Mouse (Mus musculus): ENCODE data around the gene Tmod1. TPM values are rescaled to one million over a fixed set of nuclear protein-coding genes. Genes with fewer than 3 reads are reported as not detected.

Gene Tmod1
- polyA plus RNA-seq, 1 experiment from 2014 or later, result 1.9 TPM

DNA sequence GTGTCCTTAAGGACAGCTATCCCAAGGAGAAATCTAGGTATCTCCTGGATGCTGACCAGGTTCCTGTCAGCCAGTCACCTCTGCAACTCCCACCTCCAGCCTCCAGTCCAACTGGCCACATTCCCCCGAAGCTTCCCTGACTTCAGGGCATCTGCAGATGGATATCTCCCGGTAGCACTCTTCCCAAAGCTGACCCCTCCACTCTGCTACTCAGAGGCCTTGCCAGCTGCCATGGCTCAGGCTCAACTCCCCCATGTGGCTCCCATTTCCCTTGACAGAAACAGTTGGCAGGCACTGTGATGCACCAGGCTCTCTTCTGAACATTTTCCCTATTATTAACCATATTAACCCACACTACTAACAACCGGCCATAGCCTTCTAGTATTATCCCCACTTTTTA is 72.6 kb downstream of the Tmod1 start:
- H3K4me2 ChIP-seq (replicated peaks), result no peak overlapping the region
- ATAC-seq (ENCODE audit: low FRiP score), result no peak
- peaks cover 35% of the 10 kb centered on the region for H3K36me3 ChIP-seq (replicated peaks; ENCODE audit: control insufficient read depth, insufficient read depth)
- no peak overlapping the region for H3K4me3 ChIP-seq (replicated peaks; ENCODE audit: low read length)
- no peak overlapping the region for H3K27ac ChIP-seq
- H3K9me3 ChIP-seq (ENCODE audit: control insufficient read depth, low read length), result no peaks in the 10 kb centered on the region
- H3K4me1 ChIP-seq (replicated peaks; ENCODE audit: control insufficient read depth, insufficient read depth, low read length), result no peaks in the 10 kb centered on the region
- H3K27me3 ChIP-seq (ENCODE audit: control insufficient read depth, insufficient read depth, low read length), result no peaks in the 10 kb centered on the region
- DNase-seq (ENCODE audit: low spot score), result no peak
- H3K9ac ChIP-seq, result no peak overlapping the region
- WGBS, result 78% methylated on average over 3 of the region's 3 CpGs

DNA sequence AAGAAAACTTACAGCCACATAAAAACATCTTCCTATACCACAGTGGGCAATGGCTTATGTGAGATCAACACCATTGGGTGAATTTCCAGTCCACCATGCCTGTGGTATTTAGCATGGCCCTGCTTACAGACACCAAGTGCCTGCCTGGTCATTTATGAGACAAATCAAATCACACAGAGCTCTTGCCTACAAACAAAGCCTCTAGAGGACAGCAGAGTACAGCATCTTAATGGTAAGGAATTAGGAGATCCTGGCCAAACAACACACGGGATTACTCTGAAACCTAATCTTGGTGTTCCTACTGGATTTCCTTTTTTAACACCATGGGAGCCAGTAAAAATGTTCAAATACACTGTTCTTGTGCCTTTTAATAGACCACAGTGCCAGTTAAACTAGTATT is 76.6 kb downstream of the Tmod1 start:
- DNase-seq (ENCODE audit: low spot score) (no peak), ATAC-seq (ENCODE audit: low FRiP score) (no peak)
- Histone ChIP-seq H3K4me2 (replicated peaks) (no peak overlapping the region), H3K4me3 (replicated peaks; ENCODE audit: low read length) (no peak overlapping the region), H3K36me3 (replicated peaks; ENCODE audit: control insufficient read depth, insufficient read depth) (peaks cover 75% of the 10 kb centered on the region), H3K9me3 (ENCODE audit: control insufficient read depth, low read length) (no peaks in the 10 kb centered on the region), H3K27ac (no peak overlapping the region), H3K4me1 (replicated peaks; ENCODE audit: control insufficient read depth, insufficient read depth, low read length) (no peaks in the 10 kb centered on the region), H3K27me3 (ENCODE audit: control insufficient read depth, insufficient read depth, low read length) (no peaks in the 10 kb centered on the region), H3K9ac (no peak overlapping the region)
- 87% methylated on average over 1 of the region's 1 CpGs for WGBS

DNA sequence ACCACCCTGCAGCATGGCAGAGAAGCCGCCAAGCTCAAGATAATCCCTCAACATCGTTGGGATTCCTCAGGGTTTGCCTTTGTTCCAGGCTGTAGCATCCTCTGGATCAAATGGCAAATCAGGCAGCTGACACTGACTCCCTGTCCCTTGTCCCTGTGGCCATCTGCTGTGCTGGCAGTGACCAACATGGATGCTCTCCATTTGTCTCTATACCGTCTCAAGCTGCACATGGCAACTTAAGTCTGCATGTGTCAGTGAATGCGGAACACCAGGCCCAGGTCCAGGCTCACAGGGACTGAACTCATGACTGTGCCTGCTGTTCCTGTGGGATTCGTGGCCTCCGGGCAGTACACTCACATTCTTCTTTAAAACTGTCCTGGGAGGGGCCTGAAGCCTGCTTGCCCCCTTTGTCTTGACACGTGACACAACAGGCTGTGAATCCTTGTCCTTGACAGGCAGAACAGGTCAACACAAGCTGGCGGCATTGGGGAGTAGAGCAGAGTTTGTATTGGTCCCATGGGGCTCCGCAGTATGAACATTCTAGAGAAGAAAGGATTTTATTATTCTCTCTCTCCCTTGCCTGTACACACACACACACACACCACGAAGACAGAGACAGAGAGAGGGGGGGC is 77.9 kb downstream of the Tmod1 start:
- Histone ChIP-seq H3K36me3 (replicated peaks; ENCODE audit: control insufficient read depth, insufficient read depth) (peaks cover 88% of the 10 kb centered on the region), H3K9me3 (ENCODE audit: control insufficient read depth, low read length) (no peaks in the 10 kb centered on the region), H3K9ac (no peak overlapping the region), H3K4me1 (replicated peaks; ENCODE audit: control insufficient read depth, insufficient read depth, low read length) (no peaks in the 10 kb centered on the region), H3K27ac (no peak overlapping the region), H3K4me3 (replicated peaks; ENCODE audit: low read length) (no peak overlapping the region), H3K27me3 (ENCODE audit: control insufficient read depth, insufficient read depth, low read length) (no peaks in the 10 kb centered on the region), H3K4me2 (replicated peaks) (no peak overlapping the region)
- 69% methylated on average over 10 of the region's 10 CpGs for WGBS
- no peak for DNase-seq (ENCODE audit: low spot score)
- ATAC-seq (ENCODE audit: low FRiP score), result no peak; the same call in 1 of the 2 replicates

DNA sequence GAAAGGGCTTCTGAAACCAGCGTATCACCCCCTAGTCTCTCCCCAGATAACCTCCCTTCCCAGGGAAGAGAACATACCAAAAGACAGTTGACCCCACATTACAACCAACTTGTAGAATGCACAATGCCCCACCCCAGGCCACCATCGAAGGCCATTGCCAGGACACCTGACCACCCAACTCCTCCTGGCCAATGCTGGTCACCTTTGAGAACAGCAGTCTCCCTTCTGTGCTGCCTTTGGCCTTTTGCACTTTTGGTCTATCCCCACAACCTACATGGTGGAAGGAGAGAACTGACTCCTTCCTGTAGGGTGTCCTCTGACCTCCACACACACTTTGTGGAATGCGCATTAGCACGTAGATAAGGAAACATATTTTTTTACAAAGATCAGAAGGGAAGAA is 78.8 kb downstream of the Tmod1 start:
- peaks cover 97% of the 10 kb centered on the region for H3K36me3 ChIP-seq (replicated peaks; ENCODE audit: control insufficient read depth, insufficient read depth)
- H3K27me3 ChIP-seq (ENCODE audit: control insufficient read depth, insufficient read depth, low read length), result no peaks in the 10 kb centered on the region
- H3K9me3 ChIP-seq (ENCODE audit: control insufficient read depth, low read length), result no peaks in the 10 kb centered on the region
- DNase-seq (ENCODE audit: low spot score) (no peak), ATAC-seq (ENCODE audit: low FRiP score) (no peak)
- 97% methylated on average over 4 of the region's 4 CpGs for WGBS
- no peaks in the 10 kb centered on the region for H3K4me1 ChIP-seq (replicated peaks; ENCODE audit: control insufficient read depth, insufficient read depth, low read length)
- no peak overlapping the region for H3K27ac ChIP-seq
- H3K9ac ChIP-seq, result no peak overlapping the region
- H3K4me3 ChIP-seq (replicated peaks; ENCODE audit: low read length), result no peak overlapping the region
- H3K4me2 ChIP-seq (replicated peaks), result no peak overlapping the region

DNA sequence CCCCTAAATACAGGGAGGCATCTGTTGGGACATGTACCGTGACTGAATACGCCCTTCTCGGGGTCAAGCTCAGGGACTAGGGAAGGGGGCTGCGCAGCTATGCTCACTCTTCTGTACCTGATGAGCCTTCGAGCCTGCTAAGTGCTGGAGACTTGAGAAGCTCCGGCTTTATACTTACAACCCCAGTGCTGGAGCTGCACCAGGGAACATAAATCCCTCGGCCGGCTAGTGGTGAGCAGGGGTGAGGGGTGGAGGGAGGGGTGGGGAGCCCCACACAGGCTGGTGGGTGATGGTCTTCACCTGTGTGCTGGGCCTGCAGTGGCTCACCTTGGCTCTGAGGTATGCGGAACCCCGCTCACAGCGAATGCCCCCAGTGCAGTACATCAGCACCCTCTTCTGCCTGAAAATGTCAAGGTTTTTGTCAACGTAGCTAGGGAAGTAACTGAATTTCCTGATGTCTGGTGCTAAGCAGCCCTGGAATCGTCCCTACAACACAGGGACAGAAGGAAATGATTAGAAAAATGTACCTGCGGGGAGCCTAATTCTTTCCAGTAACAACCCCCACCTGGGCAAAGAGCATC is 80.9 kb downstream of the Tmod1 start:
- H3K4me1 ChIP-seq (replicated peaks; ENCODE audit: control insufficient read depth, insufficient read depth, low read length), result no peaks in the 10 kb centered on the region
- DNase-seq (ENCODE audit: low spot score), result no peak
- no peaks in the 10 kb centered on the region for H3K27me3 ChIP-seq (ENCODE audit: control insufficient read depth, insufficient read depth, low read length)
- H3K9ac ChIP-seq, result no peak overlapping the region
- H3K36me3 ChIP-seq (replicated peaks; ENCODE audit: control insufficient read depth, insufficient read depth), result peaks cover 100% of the 10 kb centered on the region
- WGBS, result 91% methylated on average over 14 of the region's 14 CpGs
- no peak overlapping the region for H3K4me3 ChIP-seq (replicated peaks; ENCODE audit: low read length)
- no peak for ATAC-seq (ENCODE audit: low FRiP score)
- no peak overlapping the region for H3K4me2 ChIP-seq (replicated peaks)
- H3K27ac ChIP-seq, result no peak overlapping the region
- no peaks in the 10 kb centered on the region for H3K9me3 ChIP-seq (ENCODE audit: control insufficient read depth, low read length)

DNA sequence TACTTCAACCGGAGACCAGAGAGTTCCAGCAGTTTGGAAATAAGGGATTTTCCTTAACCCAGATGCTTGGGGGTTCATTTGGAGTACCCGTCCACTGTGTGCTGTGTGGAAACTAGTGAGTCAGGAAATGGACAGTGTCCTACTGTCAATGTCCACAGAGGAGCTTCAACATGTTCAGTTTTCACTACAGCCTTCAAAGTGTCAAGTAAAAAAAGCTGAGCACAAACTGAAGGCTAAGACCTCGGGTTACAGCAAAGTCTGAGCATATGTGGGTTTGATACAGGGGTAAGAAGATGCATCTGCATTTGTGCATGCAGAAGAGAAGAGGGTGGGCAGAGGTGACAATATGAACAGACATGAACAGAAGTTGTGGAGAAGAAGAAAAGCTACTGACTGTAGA is 82.0 kb downstream of the Tmod1 start:
- Histone ChIP-seq H3K27me3 (ENCODE audit: control insufficient read depth, insufficient read depth, low read length) (no peaks in the 10 kb centered on the region), H3K27ac (no peak overlapping the region), H3K36me3 (replicated peaks; ENCODE audit: control insufficient read depth, insufficient read depth) (peaks cover 100% of the 10 kb centered on the region), H3K4me1 (replicated peaks; ENCODE audit: control insufficient read depth, insufficient read depth, low read length) (no peaks in the 10 kb centered on the region), H3K9ac (no peak overlapping the region), H3K9me3 (ENCODE audit: control insufficient read depth, low read length) (no peaks in the 10 kb centered on the region), H3K4me3 (replicated peaks; ENCODE audit: low read length) (no peak overlapping the region), H3K4me2 (replicated peaks) (no peak overlapping the region)
- ATAC-seq (ENCODE audit: low FRiP score) (no peak), DNase-seq (ENCODE audit: low spot score) (no peak)
- 89% methylated on average over 3 of the region's 3 CpGs for WGBS

DNA sequence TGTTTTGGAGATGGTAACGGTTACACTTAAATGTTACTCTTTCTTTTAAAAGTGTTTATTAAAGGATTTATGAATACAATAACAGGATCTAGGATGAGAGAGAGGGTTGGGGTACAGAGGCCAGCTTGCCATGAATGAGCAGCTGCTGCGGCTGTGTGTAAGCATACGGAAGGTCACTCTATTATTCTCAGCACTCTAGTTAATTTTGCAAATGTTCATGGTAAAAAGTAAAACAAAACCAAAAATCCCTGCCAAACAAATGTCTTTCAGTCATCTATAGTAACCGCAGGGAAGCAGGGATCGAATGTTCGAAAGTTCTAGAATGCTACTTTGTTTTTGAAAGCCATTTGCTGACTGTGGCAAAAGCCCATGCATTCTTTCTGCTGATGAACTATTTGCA is 84.6 kb downstream of the Tmod1 start:
- H3K27me3 ChIP-seq (ENCODE audit: control insufficient read depth, insufficient read depth, low read length), result no peaks in the 10 kb centered on the region
- H3K9me3 ChIP-seq (ENCODE audit: control insufficient read depth, low read length), result no peaks in the 10 kb centered on the region
- H3K27ac ChIP-seq, result no peak overlapping the region
- ATAC-seq (ENCODE audit: low FRiP score), result no peak
- WGBS, result 93% methylated on average over 6 of the region's 6 CpGs
- DNase-seq (ENCODE audit: low spot score), result no peak
- no peak overlapping the region for H3K4me2 ChIP-seq (replicated peaks)
- H3K9ac ChIP-seq, result no peak overlapping the region
- H3K4me1 ChIP-seq (replicated peaks; ENCODE audit: control insufficient read depth, insufficient read depth, low read length), result no peaks in the 10 kb centered on the region
- no peak overlapping the region for H3K4me3 ChIP-seq (replicated peaks; ENCODE audit: low read length)
- peaks cover 87% of the 10 kb centered on the region for H3K36me3 ChIP-seq (replicated peaks; ENCODE audit: control insufficient read depth, insufficient read depth)

DNA sequence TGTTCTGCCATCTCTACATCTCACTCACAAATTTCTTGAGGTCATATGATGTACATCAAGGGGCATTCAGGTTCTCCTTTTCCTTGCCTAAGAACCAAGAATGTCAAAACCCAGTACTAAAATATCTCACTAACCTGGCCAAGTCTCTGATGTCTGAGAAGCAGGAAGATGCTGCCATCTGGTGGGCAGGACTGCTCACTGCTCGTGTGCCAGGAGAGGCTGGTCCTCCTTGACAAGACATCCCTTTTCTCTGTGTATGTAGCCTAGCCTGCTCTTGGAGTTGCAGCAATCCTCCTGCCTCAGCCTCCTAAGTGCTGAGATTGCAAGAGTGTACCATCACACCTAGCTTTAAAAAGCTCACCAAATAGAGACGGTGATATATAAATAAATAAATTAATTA is 87.8 kb downstream of the Tmod1 start:
- Histone ChIP-seq H3K4me3 (replicated peaks; ENCODE audit: low read length) (no peak overlapping the region), H3K27ac (no peak overlapping the region), H3K4me2 (replicated peaks) (no peak overlapping the region), H3K9ac (no peak overlapping the region), H3K36me3 (replicated peaks; ENCODE audit: control insufficient read depth, insufficient read depth) (peaks cover 82% of the 10 kb centered on the region), H3K4me1 (replicated peaks; ENCODE audit: control insufficient read depth, insufficient read depth, low read length) (no peaks in the 10 kb centered on the region), H3K9me3 (ENCODE audit: control insufficient read depth, low read length) (no peaks in the 10 kb centered on the region), H3K27me3 (ENCODE audit: control insufficient read depth, insufficient read depth, low read length) (no peaks in the 10 kb centered on the region)
- no peak for ATAC-seq (ENCODE audit: low FRiP score)
- DNase-seq (ENCODE audit: low spot score), result peak; percentile 92
- 51% methylated on average over 2 of the region's 2 CpGs for WGBS

DNA sequence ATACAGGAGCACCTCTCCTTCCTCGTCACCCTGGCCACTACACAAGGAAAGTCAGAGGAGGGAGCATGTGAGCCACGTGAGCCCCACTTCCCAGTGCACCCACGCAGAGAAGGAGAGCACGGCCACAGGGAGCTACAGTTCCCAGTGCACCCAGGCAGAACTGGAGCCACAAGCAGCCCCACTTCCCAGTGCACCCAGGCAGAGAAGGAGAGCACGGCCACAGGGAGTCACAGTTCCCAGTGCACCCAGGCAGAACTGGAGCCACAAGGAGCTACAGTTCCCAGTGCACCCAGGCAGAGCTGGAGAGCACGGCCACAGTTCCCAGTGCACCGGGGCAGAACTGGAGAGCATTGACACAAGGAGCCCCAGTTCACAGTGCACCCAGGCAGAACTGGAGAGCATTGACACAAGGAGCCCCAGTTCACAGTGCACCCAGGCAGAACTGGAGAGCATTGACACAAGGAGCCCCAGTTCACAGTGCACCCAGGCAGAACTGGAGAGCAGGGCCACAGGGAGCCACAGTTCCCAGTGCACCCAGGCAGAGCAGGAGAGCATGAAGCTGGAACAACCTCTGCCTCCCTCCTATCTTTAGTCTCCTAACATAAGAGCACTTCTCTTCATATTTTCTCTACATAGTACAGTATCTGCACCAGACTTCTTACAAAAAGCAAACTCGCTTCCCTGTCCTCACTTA is 90.7 kb downstream of the Tmod1 start:
- no peaks in the 10 kb centered on the region for H3K9me3 ChIP-seq (ENCODE audit: control insufficient read depth, low read length)
- no peak overlapping the region for H3K27ac ChIP-seq
- H3K4me3 ChIP-seq (replicated peaks; ENCODE audit: low read length), result no peak overlapping the region
- ATAC-seq (ENCODE audit: low FRiP score) (no peak), DNase-seq (ENCODE audit: low spot score) (no peak)
- H3K4me1 ChIP-seq (replicated peaks; ENCODE audit: control insufficient read depth, insufficient read depth, low read length), result no peaks in the 10 kb centered on the region
- peaks cover 82% of the 10 kb centered on the region for H3K36me3 ChIP-seq (replicated peaks; ENCODE audit: control insufficient read depth, insufficient read depth)
- no peak overlapping the region for H3K4me2 ChIP-seq (replicated peaks)
- H3K27me3 ChIP-seq (ENCODE audit: control insufficient read depth, insufficient read depth, low read length), result no peaks in the 10 kb centered on the region
- whole genome bisulfite sequencing, result 85% methylated on average over 8 of the region's 8 CpGs
- no peak overlapping the region for H3K9ac ChIP-seq

All from hindbrain, embryonic 14.5 days (tissue).